In genomic region chr11:82579841-82580415, GRCm38 (mm10) we compare ENCODE assay signal across 10 mouse cellular contexts.
DNase-seq lines count a peak whose midpoint lies in the region; ATAC-seq and TF ChIP-seq lines count a peak whose summit lies in the region.
"Had no signal": no experiment of that assay in that cellular context is flagged by ENCODE, and none has a peak within 500 bp of the region (broad histone marks: within the 10 kb centered on the region; RNA-seq: fewer than 3 reads in every experiment).

No protein-coding gene starts in this region.

- TF ChIP-seq EP300 in heart, adult 2 months (IDR thresholded peaks at IDR 0.05; ENCODE audit: insufficient read depth, low read depth, low read length), result no peak

- no peak for TF ChIP-seq CTCF in heart, adult 2 months (IDR thresholded peaks at IDR 0.05)

- ATAC-seq in forebrain, embryonic 16.5 days, result peak; percentile 90
- peak; percentile 56 for ATAC-seq in neural tube, embryonic 14.5 days (ENCODE audit: low read depth)

- H3K27me3 ChIP-seq in forebrain, embryonic 16.5 days (replicated peaks; ENCODE audit: control insufficient read depth, insufficient read depth, low read length), result no peaks in the 10 kb centered on the region
- peaks cover 4% of the 10 kb centered on the region; the same call in 1 of the 2 replicates for H3K27me3 ChIP-seq in neural tube, embryonic 14.5 days (ENCODE audit: control insufficient read depth, insufficient read depth, low read length)
- no peaks in the 10 kb centered on the region for H3K27me3 ChIP-seq in heart, adult 2 months (ENCODE audit: control insufficient read depth, insufficient read depth, low read length)

- no peak overlapping the region for H3K9ac ChIP-seq in forebrain, embryonic 16.5 days (replicated peaks; ENCODE audit: low read depth, low read length)
- no peak overlapping the region for H3K9ac ChIP-seq in neural tube, embryonic 14.5 days (replicated peaks; ENCODE audit: low read depth, low read length)
- H3K9ac ChIP-seq in heart, adult 2 months (ENCODE audit: low read depth, low read length), result no peak overlapping the region
- H3K9ac ChIP-seq: liver, embryonic 15.5 days had no signal

- H3K27ac ChIP-seq in forebrain, embryonic 16.5 days (ENCODE audit: low read length), result peak overlapping the region; percentile 49
- H3K27ac ChIP-seq in neural tube, embryonic 14.5 days (ENCODE audit: low read depth, low read length), result peak overlapping the region; percentile 66
- no peak overlapping the region for H3K27ac ChIP-seq in heart, adult 2 months
- H3K27ac ChIP-seq: liver, embryonic 15.5 days had no signal

- no peaks in the 10 kb centered on the region for H3K79me2 ChIP-seq in heart, adult 2 months (replicated peaks; ENCODE audit: control insufficient read depth, insufficient read depth, low read length)

- H3K4me2 ChIP-seq in forebrain, embryonic 16.5 days (ENCODE audit: low read length), result no peak overlapping the region
- H3K4me2 ChIP-seq in neural tube, embryonic 14.5 days (ENCODE audit: low read depth, low read length), result no peak overlapping the region
- H3K4me2 ChIP-seq: heart, embryonic 11.5 days; liver, embryonic 15.5 days had no signal

- no peak overlapping the region for H3K4me3 ChIP-seq in forebrain, embryonic 16.5 days (replicated peaks; ENCODE audit: low read length)
- no peak overlapping the region for H3K4me3 ChIP-seq in neural tube, embryonic 14.5 days (ENCODE audit: low read depth, low read length)
- H3K4me3 ChIP-seq in heart, adult 2 months, result no peak overlapping the region
- H3K4me3 ChIP-seq: liver, embryonic 15.5 days had no signal

- WGBS in forebrain, embryonic 16.5 days, result 2% methylated on average over 7 of the region's 7 CpGs
- 7% methylated on average over 7 of the region's 7 CpGs for WGBS in neural tube, embryonic 14.5 days
- 24% methylated on average over 7 of the region's 7 CpGs for WGBS in heart, adult 2 months

- intact Hi-C loops in gastrocnemius, postnatal 14 days (cut with DNase I; ENCODE audit: low total_unique reads), result no loop called here
- intact Hi-C loops in heart, adult 2 months (cut with DNase I), result no loop called here

- H3K36me3 ChIP-seq in forebrain, embryonic 16.5 days (ENCODE audit: control insufficient read depth, insufficient read depth), result no peaks in the 10 kb centered on the region
- no peaks in the 10 kb centered on the region for H3K36me3 ChIP-seq in neural tube, embryonic 14.5 days (ENCODE audit: control insufficient read depth, insufficient read depth, low read length)
- H3K36me3 ChIP-seq in heart, adult 2 months (ENCODE audit: control insufficient read depth, insufficient read depth, low read length), result no peaks in the 10 kb centered on the region
- H3K36me3 ChIP-seq: liver, embryonic 15.5 days had no signal

- peaks cover 14% of the 10 kb centered on the region for H3K4me1 ChIP-seq in forebrain, embryonic 16.5 days (replicated peaks; ENCODE audit: control insufficient read depth, insufficient read depth, low read length)
- H3K4me1 ChIP-seq in neural tube, embryonic 14.5 days (ENCODE audit: control insufficient read depth, insufficient read depth, low read length), result peaks cover 5% of the 10 kb centered on the region; the same call in 1 of the 2 replicates
- H3K4me1 ChIP-seq in heart, adult 2 months (ENCODE audit: control insufficient read depth, insufficient read depth, low read length), result no peaks in the 10 kb centered on the region
- H3K4me1 ChIP-seq: liver, embryonic 15.5 days had no signal

- no peak for TF ChIP-seq POLR2A in heart, adult 2 months (IDR thresholded peaks at IDR 0.05; ENCODE audit: insufficient read depth, low read depth, low read length)

- peak; percentile 50 for DNase-seq in layer of hippocampus, adult 11-12 months (ENCODE audit: low spot score)
- no peak for DNase-seq in layer of hippocampus, postnatal 25 days (ENCODE audit: extremely low spot score in 1 of 2, low spot score in 1 of 2)
- DNase-seq in layer of hippocampus, adult 9-11 months, result peak; percentile 53
- DNase-seq in adipocyte (ENCODE audit: low spot score), result no peak
- no peak for DNase-seq in gastrocnemius, postnatal 14 days
- DNase-seq in heart, adult 2 months, result no peak

- H3K9me3 ChIP-seq in forebrain, embryonic 16.5 days (ENCODE audit: control insufficient read depth, low read length), result no peaks in the 10 kb centered on the region
- no peaks in the 10 kb centered on the region for H3K9me3 ChIP-seq in neural tube, embryonic 14.5 days (ENCODE audit: control insufficient read depth, low read length)
- H3K9me3 ChIP-seq: liver, embryonic 15.5 days had no signal

Comparison
In these comparisons a context has a peak if more than half of its experiments do, and no peak if none do; other contexts are left out.
1. DNase-seq: peak in layer of hippocampus, adult 11-12 months (single experiment) and layer of hippocampus, adult 9-11 months (single experiment); none in layer of hippocampus, postnatal 25 days (0 of 2), adipocyte (single experiment), gastrocnemius, postnatal 14 days (single experiment) and heart, adult 2 months (0 of 2).